Mouse (Mus musculus) gastrocnemius, postnatal 14 days (tissue): ENCODE measurements around the gene Ago4. TPM values are rescaled to one million over a fixed set of nuclear protein-coding genes. Genes with fewer than 3 reads are reported as not detected.

Source experiments
- DNase-seq: peaks from one replicate; pipeline ENCODE4 v3.0.0; 2021; ENCODE audit warnings: mixed read lengths
- intact Hi-C: fragments of 180-260 bp; cut with DNase I; formaldehyde crosslinking; loops from one replicate; pipeline ENCODE4 v1.15.1; 2025; ENCODE audit warnings: low total_unique reads
- total RNA-seq, 2 experiments: library from RNA; stranded (reverse); gene quantifications; 2 replicates each; pipeline ENCODE4 v1.2.3; 2021

The Ago4 gene
- total RNA-seq, 2 experiments from 2014 or later: 2.1 to 2.2 TPM

DNA sequence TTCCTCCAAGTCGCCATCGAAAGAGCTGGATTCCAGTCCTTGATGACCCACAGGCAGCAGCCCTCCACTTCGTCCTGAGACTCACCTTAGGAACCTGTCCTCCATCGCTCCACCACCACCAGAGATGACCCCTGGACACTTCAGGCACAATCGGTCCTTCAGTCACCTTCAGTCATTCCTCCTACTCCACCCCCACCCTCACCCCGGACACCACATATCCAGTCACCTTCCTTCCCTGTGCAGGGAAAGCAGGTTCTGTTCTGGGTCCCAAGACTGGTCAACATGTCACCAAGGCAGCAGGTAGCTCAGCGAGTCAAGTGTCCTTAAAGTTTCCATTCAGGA is 428 bp upstream of the Ago4 start:
- intact Hi-C loops: no loop called here
- DNase-seq: no peak

DNA sequence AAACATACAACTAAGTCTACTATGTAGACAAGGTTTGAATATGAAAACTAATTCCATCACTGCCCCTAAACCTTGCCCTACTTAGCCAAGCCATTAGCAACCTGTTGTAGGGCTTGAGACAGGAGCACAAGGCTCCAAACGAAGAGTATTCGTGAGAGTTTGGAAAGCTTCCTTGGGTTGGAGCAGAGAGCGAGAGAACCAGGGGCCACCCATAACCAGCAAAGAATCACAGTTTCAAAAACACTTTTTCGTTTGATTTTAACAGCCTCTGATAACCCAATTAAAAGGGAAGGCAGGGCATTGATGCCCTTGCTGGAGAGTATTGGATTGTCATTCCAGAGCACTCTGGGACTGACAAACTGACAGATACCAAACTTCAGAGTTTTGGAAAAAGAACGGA is 980 bp downstream of the Ago4 start:
- intact Hi-C loops: no loop called here
- no peak for DNase-seq

DNA sequence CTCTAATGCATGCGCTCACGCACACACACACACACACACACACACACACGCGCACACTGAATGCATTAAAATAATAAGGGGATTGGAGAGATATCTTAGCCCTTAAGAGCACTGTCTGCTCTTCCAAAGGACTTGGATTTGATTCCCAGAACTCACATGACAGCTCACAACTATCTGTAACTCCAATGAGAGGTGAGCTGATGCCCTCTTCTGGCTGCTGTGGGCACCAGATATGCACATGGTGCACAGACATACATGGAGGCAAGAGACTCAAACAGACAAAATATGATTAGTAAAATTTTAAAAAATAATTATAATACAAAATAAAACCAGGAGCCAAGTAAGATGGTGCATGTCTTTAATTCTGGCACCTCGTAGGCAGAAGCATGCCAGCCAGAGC is 6.4 kb downstream of the Ago4 start:
- DNase-seq: no peak
- intact Hi-C loops: no loop called here

DNA sequence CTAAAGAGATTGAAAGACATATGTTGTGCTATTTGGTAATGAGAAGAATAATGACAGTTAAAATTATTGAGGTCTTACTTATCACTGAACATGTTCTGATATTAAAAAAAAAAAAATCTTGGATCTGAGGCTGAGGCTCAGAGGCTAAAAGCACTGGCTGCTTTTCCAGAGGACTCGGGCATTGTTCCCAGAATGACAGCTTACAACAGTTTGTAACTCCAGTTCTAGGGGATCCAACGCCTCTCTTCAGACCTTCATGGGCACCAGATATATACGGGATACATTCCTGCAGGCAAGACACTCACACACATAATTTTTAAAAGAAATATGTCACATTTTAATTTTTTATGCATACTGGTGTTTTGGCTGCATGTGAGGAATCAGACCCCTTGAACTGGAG is 7.1 kb downstream of the Ago4 start:
- intact Hi-C loops: no loop called here
- no peak for DNase-seq

DNA sequence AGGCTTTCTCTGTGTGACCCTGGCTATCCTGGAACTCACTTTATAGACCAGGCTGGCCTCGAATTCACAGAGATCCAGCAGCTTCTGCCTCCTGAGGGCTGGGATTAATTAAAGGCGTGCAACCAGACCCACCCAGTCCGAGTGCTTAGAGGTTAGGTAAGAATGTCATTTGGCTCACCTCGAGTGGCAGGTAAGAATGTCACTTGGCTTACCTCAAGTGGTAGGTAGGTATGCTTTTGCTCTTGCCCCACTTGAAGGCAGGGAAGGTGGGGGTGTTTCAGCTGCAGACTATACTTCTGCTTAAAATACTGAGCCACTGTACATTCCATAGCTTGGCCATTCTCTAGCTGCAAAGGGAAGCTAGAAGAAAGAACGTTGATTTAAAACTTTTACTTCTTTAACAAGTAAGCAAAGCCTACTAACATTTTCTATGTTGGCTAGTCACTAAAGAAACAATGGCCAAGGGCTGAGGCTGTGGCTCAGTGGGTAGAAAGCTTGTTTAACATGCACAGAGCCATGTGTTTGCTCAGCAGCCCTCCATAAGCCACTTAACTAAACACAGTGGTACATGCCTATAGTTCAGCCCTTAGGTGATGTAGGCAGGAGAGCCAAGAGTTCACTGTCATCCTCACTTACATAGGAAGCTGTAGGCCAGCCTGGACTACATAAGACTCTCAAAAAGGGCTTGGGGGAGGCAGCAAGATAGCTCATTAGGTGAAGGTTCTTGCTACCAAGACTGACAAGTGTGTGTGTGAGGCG is 20.8 kb downstream of the Ago4 start:
- intact Hi-C loops: no loop called here
- DNase-seq: no peak

DNA sequence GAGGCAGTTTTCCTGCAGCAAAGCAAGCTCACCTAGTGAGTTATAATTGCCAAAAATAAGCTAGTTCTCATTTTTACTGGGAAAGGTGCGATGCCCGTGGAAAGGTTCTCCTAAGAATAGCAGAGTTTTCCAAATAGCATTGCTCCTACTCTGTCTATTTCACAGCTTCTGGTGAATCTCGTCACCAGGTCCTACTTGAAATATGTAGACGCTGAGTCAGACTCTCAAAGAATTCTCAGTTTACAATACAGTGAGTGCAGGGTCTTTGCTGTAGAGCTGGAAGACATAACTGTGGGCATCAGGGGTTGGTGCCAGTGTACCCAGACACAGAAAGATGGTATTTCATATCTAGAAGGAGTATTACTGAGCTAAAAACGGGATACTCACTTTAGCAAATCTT is 22.3 kb downstream of the Ago4 start:
- intact Hi-C loops: no loop called here
- DNase-seq: no peak

DNA sequence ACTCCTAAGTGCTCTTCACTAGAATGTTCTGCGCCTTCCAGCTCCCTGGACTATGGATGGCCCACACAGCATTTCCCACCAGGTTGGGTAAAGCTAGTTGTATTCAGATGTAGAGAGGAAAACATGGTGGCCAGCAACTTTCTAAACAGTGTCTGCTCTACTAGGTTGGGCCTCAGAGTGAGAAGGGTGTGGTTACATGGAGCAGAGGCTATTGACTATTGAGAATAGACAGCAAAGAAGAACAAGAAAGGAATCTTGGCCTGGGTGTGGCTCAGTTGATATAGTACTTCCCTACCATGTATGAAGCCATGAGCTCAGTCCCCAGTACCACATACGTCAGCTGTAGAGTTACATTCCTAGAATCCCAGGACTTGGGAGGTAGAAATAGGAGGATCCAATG is 24.2 kb downstream of the Ago4 start:
- intact Hi-C loops: no loop called here
- no peak for DNase-seq

DNA sequence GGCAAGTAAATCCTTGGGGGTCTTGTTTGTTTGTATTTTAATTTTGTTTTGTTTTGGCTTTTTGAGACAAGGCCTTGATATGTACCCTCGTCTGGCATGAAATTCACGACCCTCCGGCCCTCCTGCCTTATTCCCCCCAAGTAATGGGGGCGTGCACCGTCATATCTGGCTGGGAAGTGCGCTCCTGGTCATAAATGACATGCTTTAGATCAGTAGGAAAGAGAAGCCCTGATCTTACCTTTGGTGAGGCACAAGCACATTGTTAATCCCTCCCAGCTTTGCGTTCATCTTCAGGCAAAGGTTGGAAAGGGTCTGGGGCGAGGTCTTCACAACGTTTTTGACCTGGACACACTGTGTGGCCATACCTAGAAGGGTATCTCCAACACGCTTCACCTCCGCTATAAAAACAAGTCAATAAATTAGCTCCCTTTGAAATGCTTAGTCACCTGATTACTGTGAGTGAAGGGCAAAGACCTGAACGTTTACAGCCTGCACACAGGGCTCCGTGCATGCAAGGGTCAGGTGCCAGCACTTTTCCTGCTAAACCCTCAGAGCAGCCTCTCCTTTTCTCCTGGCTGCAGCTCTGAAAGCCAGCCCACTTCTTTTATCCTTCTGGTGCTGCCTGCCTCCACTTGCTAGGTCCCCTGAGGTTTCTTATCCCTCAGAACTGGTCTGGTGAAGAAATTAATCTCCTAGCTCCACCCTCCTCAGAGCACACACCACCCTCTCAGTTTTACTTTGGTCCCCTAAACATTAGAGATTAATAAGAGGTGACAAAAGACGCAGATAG is 25.0 kb downstream of the Ago4 start:
- intact Hi-C loops: no loop called here
- no peak for DNase-seq

DNA sequence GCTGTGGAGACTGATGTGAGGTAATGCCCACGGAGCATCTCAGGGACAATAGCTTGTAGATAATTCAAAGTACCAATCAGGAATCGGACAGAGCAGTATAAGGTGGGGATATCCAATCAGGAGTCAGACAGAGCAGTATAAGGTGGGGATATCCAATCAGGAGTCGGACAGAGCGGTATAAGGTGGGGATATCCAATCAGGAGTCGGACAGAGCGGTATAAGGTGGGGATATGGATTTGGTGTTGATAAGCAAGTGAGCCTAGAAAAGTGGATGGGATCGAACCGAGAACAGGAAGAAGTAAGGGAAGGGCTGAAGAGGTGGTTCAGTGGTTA is 30.3 kb downstream of the Ago4 start:
- no peak for DNase-seq
- intact Hi-C loops: no loop called here

DNA sequence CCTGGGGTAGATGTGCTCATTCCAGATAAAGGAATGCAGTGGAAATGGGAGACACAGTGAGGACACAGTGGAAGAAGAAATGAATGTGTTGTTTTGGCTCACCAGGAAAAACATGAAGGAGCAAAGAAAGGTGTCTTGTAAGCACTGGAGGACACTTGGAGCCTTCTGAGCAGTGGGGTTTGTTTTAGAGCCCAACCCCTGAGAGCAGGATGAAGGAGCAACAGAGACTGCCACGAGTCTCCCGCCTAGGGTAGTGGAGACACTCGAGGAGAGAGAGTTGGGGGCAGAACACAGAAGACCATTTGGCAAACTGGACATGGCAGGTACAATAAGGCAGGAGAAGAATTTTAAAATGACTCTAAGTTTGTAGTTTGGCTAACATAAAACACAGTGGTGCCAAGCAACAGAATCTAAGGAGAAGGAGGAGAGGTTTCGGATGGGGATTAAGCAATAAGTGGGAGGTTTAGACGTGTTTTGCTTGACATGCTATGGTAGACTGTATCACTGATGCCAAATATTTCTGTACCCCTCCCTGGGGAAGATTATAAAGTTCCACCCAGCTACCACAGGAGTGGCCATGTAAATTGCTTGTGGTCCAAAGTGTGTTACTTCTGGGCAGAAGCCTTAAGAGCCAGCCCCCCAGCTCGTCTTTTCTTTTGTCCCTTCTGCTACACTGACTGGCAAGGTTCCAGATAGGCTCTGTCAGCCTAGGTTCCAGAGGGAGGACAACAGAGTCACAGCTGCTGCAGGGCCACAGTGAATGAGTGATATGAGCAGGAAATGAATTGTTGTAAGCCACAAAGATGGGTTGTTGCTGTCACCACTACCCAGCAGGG is 30.9 kb downstream of the Ago4 start:
- intact Hi-C loops: no loop called here

DNA sequence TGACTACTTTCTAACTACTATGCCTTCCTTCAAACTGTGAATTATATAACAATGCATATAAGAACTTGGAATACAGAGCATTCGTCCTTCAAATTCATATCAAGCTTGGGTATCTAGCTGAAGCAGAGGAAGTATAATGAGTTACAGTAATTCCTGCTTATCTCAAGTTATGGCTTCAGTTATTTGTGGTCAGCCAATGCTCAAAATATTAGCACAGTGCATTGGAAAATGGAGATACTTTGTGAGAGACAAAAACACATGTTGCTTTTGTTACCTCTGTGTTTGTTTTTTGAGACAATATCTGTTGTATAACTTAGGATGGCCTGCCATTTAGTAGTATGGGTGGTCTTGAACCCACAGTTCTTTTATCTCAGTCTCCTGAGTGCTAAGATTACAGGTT is 34.7 kb downstream of the Ago4 start:
- no peak for DNase-seq
- intact Hi-C loops: no loop called here

More for the DNA sequence above, 30.9 kb downstream of the Ago4 start:
- no peak for DNase-seq

DNA sequence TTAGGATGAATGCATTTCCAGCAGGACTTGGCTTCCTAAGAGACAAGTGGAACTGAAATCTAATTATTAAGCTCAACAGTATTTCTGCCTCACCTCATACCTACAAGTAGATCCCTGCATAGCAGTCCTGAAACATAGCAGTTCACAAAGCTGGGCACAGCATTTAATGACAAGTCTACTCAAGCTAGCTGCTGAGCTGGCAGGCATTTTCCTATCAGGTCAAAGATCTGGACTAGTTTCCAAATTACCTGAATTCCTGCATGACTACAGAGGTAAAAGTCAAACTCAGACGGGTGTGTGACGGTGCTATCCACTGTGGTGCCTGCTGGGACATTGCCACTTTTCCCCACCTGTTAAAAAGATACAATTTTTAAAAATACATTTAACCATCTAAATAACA is 36.3 kb downstream of the Ago4 start:
- intact Hi-C loops: no loop called here

DNA sequence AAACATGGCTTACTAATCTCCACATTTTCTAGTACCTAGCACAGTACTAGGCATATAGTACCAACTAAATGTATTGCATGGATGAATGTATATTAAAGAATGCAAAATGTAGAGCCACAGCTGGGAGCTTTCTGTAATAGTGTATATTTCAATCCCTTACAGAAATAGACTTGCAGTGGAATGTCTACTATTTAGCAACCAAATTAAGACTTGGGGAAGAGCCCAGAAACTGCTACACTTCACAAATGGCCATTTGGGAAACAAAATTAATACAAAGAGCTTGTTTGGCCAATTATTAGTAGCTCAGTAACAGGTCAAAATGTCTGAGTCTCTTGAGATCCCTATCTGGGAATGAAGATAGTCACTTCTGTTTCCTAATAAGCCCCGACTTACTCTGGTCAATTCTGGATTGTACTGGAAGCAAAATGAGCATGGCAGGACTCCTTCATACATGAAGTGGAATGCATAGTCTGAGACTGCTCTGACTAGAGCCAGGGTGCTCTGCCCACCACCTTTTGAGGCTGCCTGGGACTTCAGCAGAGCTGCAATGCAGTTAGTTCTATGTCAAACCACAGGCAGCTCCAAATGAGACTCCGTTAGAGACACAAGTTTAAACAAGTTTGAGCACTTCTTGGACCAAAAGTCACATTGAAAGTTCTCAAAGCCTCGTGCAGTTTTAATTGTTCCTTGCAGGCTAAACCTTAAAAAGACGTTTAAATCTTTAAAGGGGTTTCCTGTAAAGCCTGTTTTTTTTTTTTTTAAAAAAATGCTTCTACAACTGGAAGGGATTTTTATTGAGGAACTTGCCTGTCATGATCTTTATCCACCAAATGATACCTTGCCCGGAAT is 37.1 kb downstream of the Ago4 start:
- intact Hi-C loops: no loop called here
- no peak for DNase-seq

More for the DNA sequence above, 36.3 kb downstream of the Ago4 start:
- DNase-seq: no peak

DNA sequence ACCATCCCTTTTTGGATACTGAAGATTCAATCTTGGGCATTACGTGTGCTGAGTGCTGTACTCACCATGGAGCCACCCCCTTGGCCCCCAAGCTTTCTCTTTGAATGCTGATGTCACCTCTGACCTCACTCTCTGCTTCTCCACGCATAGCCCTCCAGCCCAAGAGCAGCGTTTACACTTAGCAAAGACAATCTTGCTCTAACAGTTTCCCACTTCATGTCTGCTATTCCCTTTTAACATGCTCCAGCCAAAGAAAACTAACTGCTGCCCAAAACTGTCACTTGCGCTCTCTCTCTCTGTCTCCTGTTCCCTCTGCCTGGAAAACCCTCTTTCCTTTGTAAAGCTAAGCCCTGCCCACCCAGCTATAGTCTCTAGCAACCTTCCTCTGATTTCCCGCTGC is 37.8 kb downstream of the Ago4 start:
- intact Hi-C loops: no loop called here
- no peak for DNase-seq

DNA sequence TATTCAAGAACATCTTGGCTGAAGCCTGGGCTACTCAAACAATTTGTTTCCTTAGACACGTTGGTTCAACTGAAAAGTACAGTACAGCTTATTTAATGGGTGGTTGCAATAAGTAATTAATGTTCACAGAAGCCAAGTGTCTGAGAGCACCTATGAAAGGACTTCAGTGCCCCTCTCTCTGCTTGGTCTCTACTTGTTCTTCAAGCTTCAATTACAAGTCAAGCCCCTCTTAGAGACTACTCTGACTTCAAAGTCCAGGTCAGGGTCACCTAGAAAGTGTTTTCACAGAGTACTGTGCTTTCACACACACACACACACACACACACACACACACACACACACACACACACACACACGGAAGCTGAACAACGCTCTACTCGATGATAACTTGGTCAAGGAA is 39.9 kb downstream of the Ago4 start:
- intact Hi-C loops: no loop called here
- no peak for DNase-seq

DNA sequence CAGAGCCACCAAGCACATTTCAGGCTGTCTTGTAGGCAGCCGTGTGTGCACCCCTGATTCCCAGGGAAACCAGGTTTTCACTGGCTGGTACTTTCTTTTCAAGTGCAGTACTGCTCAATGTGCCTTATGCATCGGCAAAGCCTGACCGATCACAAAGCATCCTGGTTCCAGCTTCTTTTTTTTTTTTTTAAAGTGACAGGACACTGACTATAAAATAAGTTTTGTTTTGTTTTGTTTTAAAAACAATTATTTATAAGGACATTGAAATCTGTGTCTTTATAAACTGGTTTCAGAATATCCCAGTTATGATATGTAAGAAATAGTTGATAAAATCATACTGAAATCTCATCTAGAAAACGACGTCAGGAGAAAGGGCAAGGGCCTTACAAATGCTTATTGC is 41.3 kb downstream of the Ago4 start:
- intact Hi-C loops: no loop called here
- DNase-seq: no peak

DNA sequence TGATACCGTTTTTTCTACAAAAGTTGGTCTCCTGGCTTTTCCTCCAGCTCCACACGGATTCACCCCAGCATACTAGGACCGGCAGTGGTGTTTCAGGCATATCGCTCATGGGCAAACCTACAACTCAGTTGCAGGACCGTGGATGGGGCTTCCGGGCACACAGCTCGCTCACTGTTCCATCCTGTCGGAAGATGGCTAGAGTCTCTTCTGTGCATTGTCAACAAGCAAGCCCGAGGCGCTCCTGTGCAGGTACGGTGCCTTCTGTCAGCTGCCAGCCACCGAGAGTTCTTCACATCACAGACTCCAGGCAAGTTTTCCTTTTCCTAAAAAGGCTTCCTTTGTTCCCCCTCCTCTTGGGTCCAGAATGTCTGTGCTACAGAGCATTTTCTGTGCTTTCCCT is 42.5 kb downstream of the Ago4 start:
- intact Hi-C loops: no loop called here
- no peak for DNase-seq

DNA sequence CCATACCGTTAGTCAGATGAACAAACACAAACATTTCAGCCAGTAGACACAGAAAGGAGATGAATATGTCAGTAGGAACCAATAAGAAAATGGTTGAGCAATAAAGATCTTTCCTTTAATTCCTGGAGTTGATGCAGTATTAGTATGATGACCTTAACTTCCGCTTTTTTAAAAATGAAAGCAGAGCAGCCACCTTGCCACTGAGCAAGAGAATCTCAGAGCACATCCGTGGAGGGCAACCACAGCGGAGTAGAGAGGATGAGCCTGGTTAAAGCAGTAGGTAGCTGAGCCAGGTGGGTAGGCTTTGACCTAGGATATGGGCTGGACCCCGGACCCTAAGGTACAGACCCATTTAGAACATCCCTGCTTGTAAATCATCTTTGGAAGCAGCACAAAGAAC is 43.5 kb downstream of the Ago4 start:
- intact Hi-C loops: no loop called here
- no peak for DNase-seq

DNA sequence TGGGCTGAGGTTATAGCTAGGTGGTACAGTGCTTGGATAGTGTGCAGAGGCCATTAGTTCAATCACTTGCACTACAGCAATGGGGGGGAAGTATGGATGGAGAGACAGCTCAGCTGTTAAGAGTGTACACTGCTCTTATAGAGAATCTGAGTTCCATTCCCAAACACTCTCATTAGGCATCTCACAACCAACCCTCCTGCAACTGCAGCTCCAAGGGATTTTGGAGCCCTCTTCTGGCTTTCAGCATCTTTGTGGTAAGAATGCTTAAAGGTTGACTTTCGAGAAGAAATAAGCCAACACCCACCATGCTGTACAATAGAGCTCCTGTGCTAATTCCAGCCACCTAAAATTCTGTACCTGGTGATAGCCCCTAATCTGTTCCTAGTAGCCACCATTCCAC is 47.1 kb downstream of the Ago4 start:
- intact Hi-C loops: no loop called here
- no peak for DNase-seq

DNA sequence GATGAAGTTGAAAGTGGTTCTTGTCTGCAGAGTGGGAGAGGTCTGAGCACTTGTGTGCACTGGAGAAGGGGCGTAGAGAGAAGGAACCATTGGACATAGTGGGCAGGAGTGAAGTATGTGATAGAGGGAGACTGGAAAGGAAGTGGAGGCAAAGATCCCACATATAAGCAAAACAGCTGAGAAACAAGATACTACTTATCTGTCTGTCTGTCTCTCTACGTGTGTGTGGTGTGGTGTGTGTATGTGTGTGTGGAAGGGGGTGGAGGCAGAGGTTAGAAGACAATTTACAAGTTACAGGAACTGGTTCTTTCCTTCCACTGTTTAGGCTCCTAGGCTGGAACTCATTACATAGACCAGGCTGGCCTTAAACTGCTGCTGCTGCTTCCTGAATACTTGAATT is 48.2 kb downstream of the Ago4 start:
- no peak for DNase-seq
- intact Hi-C loops: no loop called here
